Mouse (Mus musculus) intestine, postnatal 0 days (tissue): ENCODE data around the gene Myo15b. TPM values are rescaled to one million over a fixed set of nuclear protein-coding genes. Genes with fewer than 3 reads are reported as not detected.

ENCODE experiments used
- ATAC-seq: fragments of 200-750 bp; cut with Nextera tagmentation; 2 replicates; pipeline ENCODE4 v1.8.0; 2017; ENCODE audit warnings: mild to moderate bottlenecking, moderate TSS enrichment, moderate library complexity
- H3K27ac ChIP-seq: fragments of 300-500 bp; sonication (generic); 2 replicates; pipeline ENCODE4 v1.5.1; 2014; ENCODE audit warnings: mild to moderate bottlenecking, low read depth, low read length, moderate library complexity
- H3K27me3 ChIP-seq: fragments of 300-500 bp; sonication (generic); replicated peaks from 2 replicates; pipeline ENCODE4 v1.6.1; 2014; ENCODE audit warnings: low read length, mixed read lengths; ENCODE audit not compliant: control insufficient read depth, insufficient read depth
- H3K36me3 ChIP-seq: fragments of 300-500 bp; sonication (generic); 2 replicates; pipeline ENCODE4 v1.6.1; 2014; ENCODE audit warnings: mild to moderate bottlenecking, moderate library complexity; ENCODE audit not compliant: control insufficient read depth, insufficient read depth
- H3K4me1 ChIP-seq: fragments of 300-500 bp; sonication (generic); replicated peaks from 2 replicates; pipeline ENCODE4 v1.6.1; 2014; ENCODE audit warnings: antibody characterized with exemption, low read length, mixed read lengths; ENCODE audit not compliant: control insufficient read depth, insufficient read depth
- H3K4me2 ChIP-seq: fragments of 300-500 bp; sonication (generic); replicated peaks from 2 replicates; pipeline ENCODE4 v1.6.1; 2014; ENCODE audit warnings: low read depth, mild to moderate bottlenecking, moderate library complexity
- H3K4me3 ChIP-seq: fragments of 300-500 bp; sonication (generic); 2 replicates; pipeline ENCODE4 v1.5.1; 2014; ENCODE audit warnings: low read depth, low read length
- H3K9ac ChIP-seq: fragments of 300-500 bp; sonication (generic); 2 replicates; pipeline ENCODE4 v1.6.1; 2014; ENCODE audit warnings: mild to moderate bottlenecking, low read depth, low read length
- H3K9me3 ChIP-seq: fragments of 300-500 bp; sonication (generic); 2 replicates; pipeline ENCODE4 v1.6.1; 2016; ENCODE audit warnings: mixed run types; ENCODE audit not compliant: control insufficient read depth
- CTCF ChIP-seq: sonication (generic); IDR thresholded peaks from 2 replicates; pipeline ENCODE4 v1.5.1; 2016; ENCODE audit warnings: low read depth, mild to moderate bottlenecking, control low read depth, antibody characterized with exemption, moderate library complexity
- WGBS: fragments of 180-500 bp; shearing (Covaris S2); extraction: QIAGEN DNeasy Blood & Tissue Kit; methylation state at CpG from one replicate; pipeline ENCODE4 v1.1.7; 2014; 5-methylcytosine and 5-hydroxymethylcytosine counted together
- polyA plus RNA-seq: library from polyadenylated mRNA; unstranded; fragments of >200 nt; fragmentation: Nextera tagmentation; extraction: Ambion mirVana; gene quantifications from 2 replicates; pipeline ENCODE4 v1.2.1, GENCODE M21; 2015

The Myo15b gene
- polyA plus RNA-seq, 1 experiment from 2014 or later: 332 TPM

- WGBS: 83% methylated on average over 5 of the region's 5 CpGs
- no peak overlapping the region for H3K27ac ChIP-seq
- peaks cover 35% of the 10 kb centered on the region for H3K36me3 ChIP-seq
- ATAC-seq: no peak
- no peak overlapping the region for H3K4me3 ChIP-seq
- no peaks in the 10 kb centered on the region for H3K9me3 ChIP-seq
- no peaks in the 10 kb centered on the region for H3K4me1 ChIP-seq
- TF ChIP-seq CTCF: no peak
- H3K9ac ChIP-seq: no peak overlapping the region
- no peak overlapping the region for H3K4me2 ChIP-seq
- H3K27me3 ChIP-seq: no peaks in the 10 kb centered on the region
Measured at GRCm38 (mm10) chr11:115919073-115919472, 60.9 kb downstream of the Myo15b start.

- no peak overlapping the region for H3K4me3 ChIP-seq
- peak; percentile 83 for TF ChIP-seq CTCF
- ATAC-seq: no peak
- no peaks in the 10 kb centered on the region for H3K27me3 ChIP-seq
- H3K36me3 ChIP-seq: peaks cover 31% of the 10 kb centered on the region
- H3K27ac ChIP-seq: no peak overlapping the region
- no peaks in the 10 kb centered on the region for H3K9me3 ChIP-seq
- H3K4me1 ChIP-seq: no peaks in the 10 kb centered on the region
- 40% methylated on average over 6 of the region's 6 CpGs for WGBS
- no peak overlapping the region for H3K4me2 ChIP-seq
- no peak overlapping the region for H3K9ac ChIP-seq
Measured at GRCm38 (mm10) chr11:115920110-115920818, 62.1 kb downstream of the Myo15b start.

- H3K9ac ChIP-seq: no peak overlapping the region
- no peak overlapping the region for H3K27ac ChIP-seq
- no peak for TF ChIP-seq CTCF
- WGBS: 95% methylated on average over 1 of the region's 1 CpGs
- no peaks in the 10 kb centered on the region for H3K4me1 ChIP-seq
- H3K9me3 ChIP-seq: no peaks in the 10 kb centered on the region
- H3K4me2 ChIP-seq: no peak overlapping the region
- no peak for ATAC-seq
- no peak overlapping the region for H3K4me3 ChIP-seq
- H3K27me3 ChIP-seq: no peaks in the 10 kb centered on the region
- H3K36me3 ChIP-seq: peaks cover 16% of the 10 kb centered on the region
Measured at GRCm38 (mm10) chr11:115921986-115922385, 63.8 kb downstream of the Myo15b start.

- no peak overlapping the region for H3K4me2 ChIP-seq
- H3K9me3 ChIP-seq: no peaks in the 10 kb centered on the region
- 89% methylated on average over 8 of the region's 8 CpGs for WGBS
- no peaks in the 10 kb centered on the region for H3K27me3 ChIP-seq
- no peak overlapping the region for H3K4me3 ChIP-seq
- no peak overlapping the region for H3K27ac ChIP-seq
- H3K36me3 ChIP-seq: peaks cover 19% of the 10 kb centered on the region
- peaks cover 8% of the 10 kb centered on the region; the same call in 1 of the 2 replicates for H3K4me1 ChIP-seq
- H3K9ac ChIP-seq: no peak overlapping the region
- no peak for TF ChIP-seq CTCF
- ATAC-seq: no peak
Measured at GRCm38 (mm10) chr11:115929031-115929430, 70.8 kb downstream of the Myo15b start.

GRCm38 (mm10) chr11:115929818-115930217, 71.6 kb downstream of the Myo15b start:
- Histone ChIP-seq H3K4me2 (no peak overlapping the region), H3K9ac (no peak overlapping the region), H3K4me1 (peaks cover 14% of the 10 kb centered on the region; the same call in 1 of the 2 replicates), H3K4me3 (no peak overlapping the region), H3K36me3 (peaks cover 12% of the 10 kb centered on the region), H3K27me3 (no peaks in the 10 kb centered on the region), H3K27ac (no peak overlapping the region), H3K9me3 (no peaks in the 10 kb centered on the region)
- no peak for ATAC-seq
- 81% methylated on average over 3 of the region's 3 CpGs for WGBS
- TF ChIP-seq CTCF: no peak

GRCm38 (mm10) chr11:115931235-115931634, 73.0 kb downstream of the Myo15b start:
- Histone ChIP-seq H3K27ac (no peak overlapping the region), H3K36me3 (peaks cover 18% of the 10 kb centered on the region), H3K9ac (no peak overlapping the region), H3K4me2 (no peak overlapping the region), H3K27me3 (no peaks in the 10 kb centered on the region), H3K9me3 (no peaks in the 10 kb centered on the region), H3K4me3 (no peak overlapping the region), H3K4me1 (peaks cover 14% of the 10 kb centered on the region; the same call in 1 of the 2 replicates)
- 67% methylated on average over 3 of the region's 3 CpGs for WGBS
- no peak for ATAC-seq
- no peak for TF ChIP-seq CTCF
